Mouse (Mus musculus) right cerebral cortex, adult 2 months (tissue): Measurements from ENCODE around the gene Fggy.

Source experiments
- DNase-seq, 2 experiments: peaks; one replicate each; pipeline ENCODE4 v3.0.0; 2021 to 2022; ENCODE audit warnings: low spot score in 2 of 2

The Fggy gene

GRCm38 (mm10) chr4:95590878-95591277 lies 33.6 kb downstream of the Fggy start:
- no peak for DNase-seq

GRCm38 (mm10) chr4:95597208-95597607 lies 39.9 kb downstream of the Fggy start:
- DNase-seq: no peak

GRCm38 (mm10) chr4:95601776-95602175 lies 44.5 kb downstream of the Fggy start:
- DNase-seq: no peak

- DNase-seq: no peak
These were observed 45.9 kb downstream of the Fggy start for GRCm38 (mm10) chr4:95603254-95603653.

- no peak for DNase-seq
These were observed 53.4 kb downstream of the Fggy start for GRCm38 (mm10) chr4:95610663-95611062.

GRCm38 (mm10) chr4:95611390-95611789 lies 54.1 kb downstream of the Fggy start:
- no peak for DNase-seq

GRCm38 (mm10) chr4:95621046-95621445 lies 63.7 kb downstream of the Fggy start:
- DNase-seq: no peak

GRCm38 (mm10) chr4:95624696-95625095 lies 67.4 kb downstream of the Fggy start:
- no peak for DNase-seq

- DNase-seq: no peak
These were observed 68.3 kb downstream of the Fggy start for GRCm38 (mm10) chr4:95625651-95626050.

GRCm38 (mm10) chr4:95626186-95626585 lies 68.9 kb downstream of the Fggy start:
- DNase-seq: no peak

- DNase-seq: no peak
These were observed 77.6 kb downstream of the Fggy start for GRCm38 (mm10) chr4:95634903-95635302.

GRCm38 (mm10) chr4:95636937-95637749 lies 79.8 kb downstream of the Fggy start:
- DNase-seq: peak; percentile 42 to 60

- no peak for DNase-seq
These were observed 80.8 kb downstream of the Fggy start for GRCm38 (mm10) chr4:95638063-95638462.

GRCm38 (mm10) chr4:95640831-95641230 lies 83.5 kb downstream of the Fggy start:
- no peak for DNase-seq

- no peak for DNase-seq
These were observed 86.7 kb downstream of the Fggy start for GRCm38 (mm10) chr4:95644048-95644447.

- no peak for DNase-seq
These were observed 91.7 kb downstream of the Fggy start for GRCm38 (mm10) chr4:95648801-95649551.

- no peak for DNase-seq
These were observed 92.2 kb downstream of the Fggy start for GRCm38 (mm10) chr4:95649552-95649905.

GRCm38 (mm10) chr4:95649980-95650379 lies 92.7 kb downstream of the Fggy start:
- no peak for DNase-seq

- no peak for DNase-seq
These were observed 94.7 kb downstream of the Fggy start for GRCm38 (mm10) chr4:95652044-95652443.

- DNase-seq: no peak
These were observed 96.1 kb downstream of the Fggy start for GRCm38 (mm10) chr4:95653296-95653912.

GRCm38 (mm10) chr4:95653913-95654301 lies 96.6 kb downstream of the Fggy start:
- DNase-seq: no peak

GRCm38 (mm10) chr4:95659024-95659423 lies 101.7 kb downstream of the Fggy start:
- no peak for DNase-seq

- no peak for DNase-seq
These were observed 106.3 kb downstream of the Fggy start for GRCm38 (mm10) chr4:95663596-95663995.
